Mouse (Mus musculus): Measurements from ENCODE around the gene Cmc4.

- no peak for TF ChIP-seq CTCF (IDR thresholded peaks at IDR 0.05; ENCODE audit: control insufficient read depth, insufficient read depth, low read length)
- no peak for TF ChIP-seq POLR2A (IDR thresholded peaks at IDR 0.05; ENCODE audit: borderline replicate concordance, control insufficient read depth, low read depth, low read length)
Observed at GRCm38 (mm10) chrX:75381699-75382098, 34.7 kb downstream of the Cmc4 start.
